Mouse (Mus musculus) liver, embryonic 11.5 days (tissue): ENCODE measurements at regions not wholly inside any gene's neighbourhood (a gene's known extent, or its start where the extent isn't known, plus 50 kb on each side); places are given as distances from the start of the nearest gene placed in this dataset.

Experiments used
- ATAC-seq: fragments of 200-750 bp; cut with Nextera tagmentation; replicated peaks from 2 replicates; pipeline ENCODE4 v1.8.0; 2017; ENCODE audit warnings: moderate number of reproducible peaks, mild to moderate bottlenecking, moderate TSS enrichment, moderate library complexity; ENCODE audit not compliant: low FRiP score
- DNase-seq: peaks from one replicate; pipeline ENCODE4 v3.0.0-alpha.2; 2017; ENCODE audit warnings: low spot score
- H3K27ac ChIP-seq: fragments of 300-500 bp; sonication (generic); 2 replicates; pipeline ENCODE4 v1.5.1; 2014; ENCODE audit warnings: mild to moderate bottlenecking, low read depth, low read length, control low read depth
- H3K27me3 ChIP-seq: fragments of 300-500 bp; sonication (generic); replicated peaks from 2 replicates; pipeline ENCODE4 v1.6.1; 2014; ENCODE audit warnings: low read length, mixed read lengths; ENCODE audit not compliant: control insufficient read depth, insufficient read depth
- H3K36me3 ChIP-seq: fragments of 300-500 bp; sonication (generic); 2 replicates; pipeline ENCODE4 v1.6.1; 2014; ENCODE audit warnings: mild to moderate bottlenecking, low read length, moderate library complexity, mixed read lengths; ENCODE audit not compliant: control insufficient read depth, insufficient read depth
- H3K4me1 ChIP-seq: fragments of 300-500 bp; sonication (generic); replicated peaks from 2 replicates; pipeline ENCODE4 v1.6.1; 2014; ENCODE audit warnings: low read length, mixed read lengths; ENCODE audit not compliant: control insufficient read depth, insufficient read depth
- H3K4me2 ChIP-seq: fragments of 300-500 bp; sonication (generic); 2 replicates; pipeline ENCODE4 v1.6.1; 2014; ENCODE audit warnings: mild to moderate bottlenecking, control low read depth, moderate library complexity
- H3K4me3 ChIP-seq: fragments of 300-500 bp; sonication (generic); 2 replicates; pipeline ENCODE4 v1.5.1; 2014; ENCODE audit warnings: low read depth, low read length, control low read depth
- H3K9ac ChIP-seq: fragments of 300-500 bp; sonication (generic); 2 replicates; pipeline ENCODE4 v1.6.1; 2014; ENCODE audit warnings: low read depth, low read length, control low read depth
- H3K9me3 ChIP-seq: fragments of 300-500 bp; sonication (generic); 2 replicates; pipeline ENCODE4 v1.6.1; 2016; ENCODE audit warnings: low read length, inconsistent platforms, mixed read lengths; ENCODE audit not compliant: control insufficient read depth
- WGBS: fragments of 180-500 bp; shearing (Covaris S2); extraction: QIAGEN DNeasy Blood & Tissue Kit; methylation state at CpG from one replicate; pipeline ENCODE4 v1.1.7; 2014; 5-methylcytosine and 5-hydroxymethylcytosine counted together

GRCm38 (mm10) chr17:15253785-15254184 lies 122.9 kb downstream of the Dll1 start:
- no peaks in the 10 kb centered on the region for H3K36me3 ChIP-seq
- H3K9ac ChIP-seq, result no peak overlapping the region
- H3K4me1 ChIP-seq, result no peaks in the 10 kb centered on the region
- ATAC-seq (no peak), DNase-seq (no peak)
- no peaks in the 10 kb centered on the region for H3K9me3 ChIP-seq
- no peak overlapping the region for H3K27ac ChIP-seq
- no peak overlapping the region for H3K4me3 ChIP-seq
- no peak overlapping the region for H3K4me2 ChIP-seq
- 83% methylated on average over 4 of the region's 4 CpGs for WGBS
- no peaks in the 10 kb centered on the region for H3K27me3 ChIP-seq

- no peaks in the 10 kb centered on the region for H3K4me1 ChIP-seq
- no peak overlapping the region for H3K27ac ChIP-seq
- H3K4me3 ChIP-seq, result no peak overlapping the region
- WGBS, result 74% methylated on average over 1 of the region's 1 CpGs
- DNase-seq, result no peak
- H3K4me2 ChIP-seq, result no peak overlapping the region
- H3K27me3 ChIP-seq, result no peaks in the 10 kb centered on the region
- no peaks in the 10 kb centered on the region for H3K36me3 ChIP-seq
- no peak for ATAC-seq
- H3K9me3 ChIP-seq, result no peaks in the 10 kb centered on the region
- H3K9ac ChIP-seq, result no peak overlapping the region
Observed at GRCm38 (mm10) chr17:15253271-15253670, 123.4 kb downstream of the Dll1 start.

GRCm38 (mm10) chr17:15252187-15252586 lies 124.5 kb downstream of the Dll1 start:
- no peak for DNase-seq
- Histone ChIP-seq H3K27me3 (0 out of 2 replicates have a peak, but pooled peaks cover 3% of the 10 kb centered on the region), H3K9ac (no peak overlapping the region), H3K9me3 (no peaks in the 10 kb centered on the region), H3K4me3 (no peak overlapping the region), H3K27ac (no peak overlapping the region), H3K4me1 (no peaks in the 10 kb centered on the region; the same call in 1 of the 2 replicates), H3K4me2 (no peak overlapping the region), H3K36me3 (no peaks in the 10 kb centered on the region)
- WGBS, result 51% methylated on average over 2 of the region's 2 CpGs
- ATAC-seq, result no peak

GRCm38 (mm10) chr17:15251641-15252040 lies 125.0 kb downstream of the Dll1 start:
- 55% methylated on average over 1 of the region's 1 CpGs for WGBS
- H3K36me3 ChIP-seq, result no peaks in the 10 kb centered on the region

GRCm38 (mm10) chr17:15248417-15248791 lies 128.3 kb downstream of the Dll1 start:
- Histone ChIP-seq H3K4me2 (no peak overlapping the region), H3K27me3 (0 out of 2 replicates have a peak, but pooled peaks cover 3% of the 10 kb centered on the region), H3K27ac (no peak overlapping the region), H3K36me3 (no peaks in the 10 kb centered on the region), H3K9me3 (no peaks in the 10 kb centered on the region), H3K9ac (no peak overlapping the region), H3K4me3 (no peak overlapping the region), H3K4me1 (no peaks in the 10 kb centered on the region; the same call in 1 of the 2 replicates)
- DNase-seq, result no peak
- ATAC-seq, result no peak
- WGBS, result 37% methylated on average over 4 of the region's 4 CpGs

More at GRCm38 (mm10) chr17:15251641-15252040, 125.0 kb downstream of the Dll1 start:
- Histone ChIP-seq H3K27me3 (0 out of 2 replicates have a peak, but pooled peaks cover 3% of the 10 kb centered on the region), H3K4me3 (no peak overlapping the region), H3K4me1 (no peaks in the 10 kb centered on the region; the same call in 1 of the 2 replicates), H3K9me3 (no peaks in the 10 kb centered on the region), H3K9ac (no peak overlapping the region), H3K27ac (no peak overlapping the region), H3K4me2 (no peak overlapping the region)
- ATAC-seq (no peak), DNase-seq (no peak)

- Histone ChIP-seq H3K27me3 (0 out of 2 replicates have a peak, but pooled peaks cover 3% of the 10 kb centered on the region), H3K27ac (no peak overlapping the region), H3K36me3 (no peaks in the 10 kb centered on the region), H3K4me3 (no peak overlapping the region), H3K9me3 (no peaks in the 10 kb centered on the region), H3K4me1 (no peaks in the 10 kb centered on the region; the same call in 1 of the 2 replicates), H3K9ac (no peak overlapping the region), H3K4me2 (peak overlapping the region; percentile 27; the same call in 1 of the 2 replicates)
- WGBS, result 13% methylated on average over 20 of the region's 20 CpGs
- DNase-seq (peak; percentile 38), ATAC-seq (peak; percentile 45)
Observed at GRCm38 (mm10) chr17:15247546-15248416, 128.9 kb downstream of the Dll1 start.

- Histone ChIP-seq H3K36me3 (no peaks in the 10 kb centered on the region), H3K9ac (no peak overlapping the region), H3K27ac (no peak overlapping the region), H3K27me3 (peaks cover 7% of the 10 kb centered on the region; the same call in 1 of the 2 replicates), H3K4me2 (no peak overlapping the region), H3K9me3 (no peaks in the 10 kb centered on the region), H3K4me3 (no peak overlapping the region), H3K4me1 (no peaks in the 10 kb centered on the region; the same call in 1 of the 2 replicates)
- DNase-seq (no peak), ATAC-seq (no peak)
- 69% methylated on average over 6 of the region's 6 CpGs for WGBS
Observed at GRCm38 (mm10) chr17:15242976-15243635, 133.6 kb downstream of the Dll1 start.

GRCm38 (mm10) chr17:15242356-15242755 lies 134.3 kb downstream of the Dll1 start:
- no peaks in the 10 kb centered on the region for H3K4me1 ChIP-seq
- no peak for DNase-seq
- H3K36me3 ChIP-seq, result no peaks in the 10 kb centered on the region
- no peak overlapping the region for H3K4me3 ChIP-seq
- no peaks in the 10 kb centered on the region for H3K9me3 ChIP-seq
- 79% methylated on average over 8 of the region's 8 CpGs for WGBS
- no peak overlapping the region for H3K4me2 ChIP-seq
- ATAC-seq, result no peak
- H3K27ac ChIP-seq, result no peak overlapping the region
- H3K9ac ChIP-seq, result no peak overlapping the region
- H3K27me3 ChIP-seq, result peaks cover 3% of the 10 kb centered on the region; the same call in 1 of the 2 replicates
